Mouse (Mus musculus) limb, embryonic 10.5 days (tissue): ENCODE data around the gene Zfyve19. TPM values are rescaled to one million over a fixed set of nuclear protein-coding genes. Genes with fewer than 3 reads are reported as not detected.

Source experiments
- DNase-seq: peaks from one replicate; pipeline ENCODE4 v3.0.0-alpha.2; 2017; ENCODE audit warnings: low spot score
- H3K27ac ChIP-seq: fragments of 300-500 bp; sonication (generic); 2 replicates; pipeline ENCODE4 v1.5.1; 2016; ENCODE audit warnings: mild to moderate bottlenecking
- H3K27me3 ChIP-seq: fragments of 300-500 bp; sonication (generic); 2 replicates; pipeline ENCODE4 v1.6.1; 2016; ENCODE audit warnings: low read depth, mild to moderate bottlenecking; ENCODE audit not compliant: poor library complexity, severe bottlenecking
- H3K36me3 ChIP-seq: fragments of 300-500 bp; sonication (generic); 2 replicates; pipeline ENCODE4 v1.6.1; 2016; ENCODE audit warnings: mild to moderate bottlenecking, moderate library complexity
- H3K4me1 ChIP-seq: fragments of 300-500 bp; sonication (generic); 2 replicates; pipeline ENCODE4 v1.6.1; 2016
- H3K4me3 ChIP-seq: fragments of 300-500 bp; sonication (generic); 2 replicates; pipeline ENCODE4 v1.5.1; 2016; ENCODE audit warnings: mild to moderate bottlenecking, moderate library complexity
- H3K9me3 ChIP-seq: fragments of 300-500 bp; sonication (generic); replicated peaks from 2 replicates; pipeline ENCODE4 v1.6.1; 2016; ENCODE audit warnings: mild to moderate bottlenecking
- WGBS: fragments of 180-500 bp; shearing (Covaris S2); methylation state at CpG from one replicate; pipeline ENCODE4 v1.1.7; 2016; 5-methylcytosine and 5-hydroxymethylcytosine counted together
- polyA plus RNA-seq: library from polyadenylated mRNA; unstranded; fragments of >200 nt; fragmentation: Nextera tagmentation; extraction: Ambion mirVana; gene quantifications from 2 replicates; pipeline ENCODE4 v1.2.1, GENCODE M21; 2016

Gene Zfyve19
- polyA plus RNA-seq, 1 experiment from 2014 or later, result 64.2 TPM

DNA sequence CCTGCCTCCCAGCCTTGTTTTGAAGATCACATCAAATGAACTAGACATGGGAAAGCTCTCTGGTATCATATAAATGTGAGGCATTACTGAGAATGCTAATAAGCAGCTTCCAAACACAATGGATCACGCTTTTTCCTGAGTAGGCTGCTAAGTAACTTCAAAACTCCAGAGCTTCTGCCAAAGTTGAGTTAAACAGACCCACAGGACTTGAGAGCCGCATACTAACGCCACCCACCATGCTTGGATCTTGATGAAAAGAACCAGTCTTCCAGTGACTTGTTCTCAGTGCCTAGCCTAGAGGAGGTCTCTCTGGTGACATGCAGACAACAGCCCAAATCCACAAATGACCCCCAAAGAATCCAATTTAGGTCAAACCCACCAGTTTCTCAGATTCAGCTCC lies 9.5 kb upstream of the Zfyve19 start:
- DNase-seq, result no peak
- Histone ChIP-seq H3K27ac (peak overlapping the region; percentile 80; the same call in 1 of the 2 replicates), H3K27me3 (no peaks in the 10 kb centered on the region), H3K4me1 (peaks cover 54% of the 10 kb centered on the region), H3K9me3 (no peaks in the 10 kb centered on the region), H3K4me3 (no peak overlapping the region), H3K36me3 (no peaks in the 10 kb centered on the region)
- WGBS, result 75% methylated on average over 3 of the region's 3 CpGs

DNA sequence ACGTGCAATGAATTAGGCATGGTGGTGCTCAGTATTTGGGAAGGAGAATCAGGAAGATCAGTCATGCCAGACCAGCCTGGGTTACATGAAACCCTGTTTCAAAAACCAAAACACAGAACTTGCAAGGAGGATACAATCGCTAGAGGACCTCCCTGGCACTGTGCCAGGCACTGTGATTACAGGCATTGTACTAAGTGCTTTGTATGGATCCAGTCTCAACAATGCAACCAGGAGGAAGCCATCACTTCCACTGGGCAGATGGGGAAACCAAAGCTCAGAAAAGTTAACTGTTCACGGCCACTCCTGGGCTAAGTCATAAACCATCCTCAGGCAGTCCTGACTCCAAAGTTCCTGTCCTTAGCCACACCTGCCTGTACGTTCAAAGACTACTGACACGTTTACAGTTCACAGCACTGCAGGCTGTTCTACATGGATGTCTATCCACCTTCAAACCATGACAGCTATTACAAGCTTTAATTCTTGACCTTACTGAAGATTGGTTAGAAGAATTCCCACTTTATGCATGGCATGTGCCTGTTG lies 5.4 kb upstream of the Zfyve19 start:
- WGBS, result 86% methylated on average over 5 of the region's 5 CpGs
- Histone ChIP-seq H3K4me1 (peaks cover 27% of the 10 kb centered on the region), H3K36me3 (no peaks in the 10 kb centered on the region), H3K27ac (no peak overlapping the region), H3K4me3 (no peak overlapping the region), H3K27me3 (no peaks in the 10 kb centered on the region), H3K9me3 (no peaks in the 10 kb centered on the region)
- no peak for DNase-seq

DNA sequence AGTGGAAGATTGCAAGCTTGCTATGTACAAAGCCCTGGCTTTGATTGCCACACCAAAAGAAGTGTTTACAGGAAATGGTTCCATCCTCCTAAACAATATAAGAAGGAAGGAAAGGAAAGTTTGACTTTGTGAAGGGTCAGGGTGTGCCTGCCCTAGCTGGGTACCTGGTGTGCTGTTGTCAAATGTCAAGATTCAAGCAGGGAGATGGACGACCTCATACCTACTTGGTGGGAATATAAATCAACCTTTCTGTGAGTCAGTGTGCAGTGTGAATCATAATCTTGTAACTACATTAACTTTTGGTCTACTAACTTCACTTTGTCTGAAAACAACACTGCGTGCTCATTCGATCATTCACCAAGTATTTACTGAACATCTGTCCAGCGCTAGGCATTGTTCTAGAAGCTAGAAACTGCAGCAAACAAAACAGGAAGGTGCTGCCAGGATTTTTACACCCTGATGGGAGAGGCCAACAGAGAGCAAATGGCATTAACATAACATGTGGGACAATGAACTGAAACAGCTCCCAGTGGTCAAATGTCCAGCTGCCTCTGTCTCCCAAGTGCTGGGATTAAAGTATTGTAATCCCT lies 4.5 kb upstream of the Zfyve19 start:
- Histone ChIP-seq H3K9me3 (no peaks in the 10 kb centered on the region), H3K36me3 (no peaks in the 10 kb centered on the region), H3K27me3 (no peaks in the 10 kb centered on the region), H3K4me1 (peaks cover 18% of the 10 kb centered on the region), H3K4me3 (no peak overlapping the region), H3K27ac (no peak overlapping the region)
- 86% methylated on average over 4 of the region's 4 CpGs for WGBS
- DNase-seq, result no peak

DNA sequence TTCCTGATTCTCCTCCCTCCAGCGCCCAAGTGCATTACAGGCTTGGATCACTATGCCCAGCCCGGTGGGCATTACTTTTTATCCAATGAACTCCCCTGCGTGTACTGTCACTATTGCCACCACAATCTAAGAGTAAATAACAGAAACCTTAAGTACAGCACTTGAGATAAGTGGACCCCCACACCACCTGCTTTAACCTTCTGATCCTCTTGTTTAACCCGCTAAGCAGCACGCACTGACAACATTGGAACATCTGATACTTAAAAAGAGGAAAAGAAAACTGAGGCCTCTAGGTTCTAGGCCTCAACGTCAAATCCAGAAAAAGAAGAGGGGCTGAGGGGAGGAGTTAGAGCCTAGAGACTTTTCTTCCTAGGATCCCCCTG lies 465 bp upstream of the Zfyve19 start:
- Histone ChIP-seq H3K4me1 (peaks cover 28% of the 10 kb centered on the region), H3K4me3 (peak overlapping the region; percentile 80), H3K9me3 (no peaks in the 10 kb centered on the region), H3K36me3 (peaks cover 28% of the 10 kb centered on the region), H3K27me3 (no peaks in the 10 kb centered on the region), H3K27ac (peak overlapping the region; percentile 93)
- DNase-seq, result no peak
- 26% methylated on average over 6 of the region's 6 CpGs for WGBS

DNA sequence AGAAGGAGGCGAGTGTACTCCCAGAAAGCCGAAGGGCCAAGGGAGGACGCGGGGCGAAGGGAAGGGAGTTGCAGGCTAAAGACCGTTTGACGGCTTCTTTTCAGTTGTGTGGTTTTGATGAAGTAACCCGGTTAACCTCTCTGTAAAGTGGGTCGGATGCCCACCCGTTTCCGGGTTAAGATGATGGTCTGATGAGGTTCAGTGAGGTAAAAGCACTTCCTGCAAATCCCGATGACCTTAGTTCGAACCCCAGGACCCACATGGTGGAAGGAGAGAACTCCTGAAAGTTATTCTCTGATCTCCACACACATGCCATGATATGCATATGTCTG lies 725 bp downstream of the Zfyve19 start:
- Histone ChIP-seq H3K9me3 (no peaks in the 10 kb centered on the region), H3K4me1 (peaks cover 23% of the 10 kb centered on the region), H3K4me3 (peak overlapping the region; percentile 80), H3K27ac (peak overlapping the region; percentile 93), H3K27me3 (no peaks in the 10 kb centered on the region), H3K36me3 (peaks cover 38% of the 10 kb centered on the region)
- 2% methylated on average over 13 of the region's 13 CpGs for WGBS
- DNase-seq, result no peak

DNA sequence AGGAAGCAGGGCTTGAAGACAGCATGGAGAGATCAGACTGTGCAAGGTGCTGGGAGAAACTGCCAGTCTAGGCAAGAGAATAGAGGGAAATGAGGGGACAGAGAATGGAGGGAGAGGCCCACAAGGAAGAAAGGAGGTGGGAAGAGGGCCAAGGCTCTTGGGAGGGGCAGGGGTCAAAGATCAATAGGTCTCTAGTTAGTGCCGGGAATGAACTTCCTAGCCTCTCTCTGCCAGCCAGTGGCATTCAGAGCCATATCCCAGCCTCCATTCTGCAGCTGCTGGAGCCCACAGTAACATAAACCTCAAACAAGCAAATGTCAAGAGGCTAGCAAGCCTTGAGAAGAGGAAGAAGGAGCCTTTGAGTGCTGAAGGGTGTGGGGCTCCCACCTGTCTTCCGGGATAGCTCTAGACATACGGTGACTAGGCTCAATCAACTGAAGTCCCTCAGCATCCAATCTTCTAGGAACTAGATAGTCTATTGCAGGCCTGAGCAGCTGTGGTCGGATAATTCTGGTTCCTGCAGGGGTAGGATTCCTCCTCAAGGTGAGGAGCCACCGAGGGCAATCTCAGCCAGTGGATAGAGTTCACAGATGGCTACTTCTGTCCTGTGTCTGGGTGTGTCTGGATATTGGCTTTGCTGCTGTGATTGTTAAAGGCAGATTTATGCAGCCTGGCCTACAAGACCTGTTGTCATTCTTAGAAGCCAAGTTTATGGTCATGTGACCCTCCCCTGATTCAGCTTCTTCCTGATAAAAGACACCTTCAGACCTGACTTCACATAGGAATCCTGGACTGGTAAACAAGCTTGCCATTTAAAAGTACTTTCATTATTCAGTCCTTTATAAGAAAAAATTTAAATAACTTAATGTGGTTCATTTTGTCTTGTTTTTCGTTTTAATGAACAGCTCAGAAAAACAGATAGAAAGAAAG lies 21.6 kb downstream of the Zfyve19 start, which contains the start of gene Ppp1r14d:
TSS of gene Ppp1r14d (minus strand) at position 132 of the 930 bp plus-strand sequence.
- H3K4me1 ChIP-seq, result peaks cover 16% of the 10 kb centered on the region
- H3K36me3 ChIP-seq, result no peaks in the 10 kb centered on the region
- 74% methylated on average over 6 of the region's 6 CpGs for WGBS
- DNase-seq, result no peak
- no peak within 1 kb of the TSS for H3K4me3 ChIP-seq
- H3K9me3 ChIP-seq, result no peaks in the 10 kb centered on the region
- no peak within 1 kb of the TSS for H3K27ac ChIP-seq
- peaks cover 19% of the 10 kb centered on the region for H3K27me3 ChIP-seq

DNA sequence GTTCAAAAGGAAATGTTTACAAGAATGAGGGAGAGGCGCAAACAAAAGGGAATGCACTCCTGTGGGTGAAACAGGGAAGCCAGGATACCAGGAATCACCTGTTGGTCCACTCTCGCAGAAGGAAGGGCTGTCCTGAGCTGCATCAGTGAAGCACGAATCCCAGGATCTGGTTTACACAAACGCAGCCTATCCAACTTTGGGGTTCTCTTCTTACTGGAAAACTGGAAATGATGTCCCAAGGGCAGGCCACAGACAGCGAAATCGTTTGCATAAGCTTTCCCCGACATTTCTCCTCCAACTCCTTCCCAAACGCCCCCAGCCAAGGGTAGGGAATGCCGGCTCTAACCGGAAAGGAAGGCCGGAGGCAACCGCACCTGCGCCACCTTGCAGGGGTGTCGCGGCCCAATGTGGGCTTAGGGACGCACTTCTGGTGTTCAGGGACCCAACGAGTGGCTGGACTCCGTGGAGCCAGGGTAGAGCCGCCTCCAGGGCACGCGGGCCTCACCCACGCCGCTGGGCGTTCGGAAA lies 28.3 kb downstream of the Zfyve19 start:
- no peaks in the 10 kb centered on the region for H3K9me3 ChIP-seq
- peak overlapping the region; percentile 58 for H3K4me3 ChIP-seq
- H3K27ac ChIP-seq, result peak overlapping the region; percentile 67; the same call in 1 of the 2 replicates
- no peaks in the 10 kb centered on the region for H3K36me3 ChIP-seq
- H3K4me1 ChIP-seq, result peaks cover 15% of the 10 kb centered on the region
- no peak for DNase-seq
- peaks cover 80% of the 10 kb centered on the region for H3K27me3 ChIP-seq
- WGBS, result 6% methylated on average over 25 of the region's 25 CpGs

DNA sequence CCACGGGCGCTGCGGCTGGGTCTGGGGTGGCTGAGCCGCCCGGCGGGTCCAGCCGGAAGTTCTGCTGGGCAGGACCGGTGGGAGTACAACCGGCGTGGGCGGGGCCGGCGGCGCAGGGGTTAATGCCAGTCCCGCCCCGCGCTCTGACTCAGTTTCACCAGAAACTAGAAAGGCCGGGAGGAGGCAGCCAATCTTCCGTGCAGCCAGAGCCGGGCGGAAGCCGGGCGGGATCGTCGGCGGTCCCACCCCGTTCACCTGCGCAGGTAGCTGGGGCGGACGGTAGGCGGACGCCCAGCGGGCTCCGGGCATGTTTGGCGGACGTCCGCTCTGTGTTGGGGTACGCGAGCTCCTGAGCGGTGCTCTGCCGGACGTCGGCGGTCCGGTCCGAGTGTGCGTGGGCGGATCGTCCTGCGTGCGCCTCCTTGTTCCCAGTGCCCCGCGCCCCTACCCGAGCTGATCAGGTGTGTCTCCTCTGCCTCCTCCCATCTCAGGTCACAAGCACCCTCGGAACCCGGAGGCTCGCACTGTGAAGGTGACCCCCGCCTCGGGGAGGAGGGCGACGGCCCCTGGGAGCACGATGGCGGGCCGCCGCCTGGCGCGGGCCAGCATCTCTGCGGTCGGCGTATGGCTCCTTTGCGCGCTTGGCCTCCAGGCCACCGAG lies 28.9 kb downstream of the Zfyve19 start, which contains the start of gene Spint1:
TSS of gene Spint1 (plus strand) at position 153 of the 661 bp plus-strand sequence.
- DNase-seq, result peak; percentile 67
- H3K27me3 ChIP-seq, result peaks cover 80% of the 10 kb centered on the region
- peak within 1 kb of the TSS; percentile 67 for H3K27ac ChIP-seq
- H3K36me3 ChIP-seq, result no peaks in the 10 kb centered on the region
- H3K4me3 ChIP-seq, result peak within 1 kb of the TSS; percentile 58
- H3K4me1 ChIP-seq, result peaks cover 15% of the 10 kb centered on the region
- H3K9me3 ChIP-seq, result no peaks in the 10 kb centered on the region
- WGBS, result under 1% methylated on average over 73 of the region's 73 CpGs

DNA sequence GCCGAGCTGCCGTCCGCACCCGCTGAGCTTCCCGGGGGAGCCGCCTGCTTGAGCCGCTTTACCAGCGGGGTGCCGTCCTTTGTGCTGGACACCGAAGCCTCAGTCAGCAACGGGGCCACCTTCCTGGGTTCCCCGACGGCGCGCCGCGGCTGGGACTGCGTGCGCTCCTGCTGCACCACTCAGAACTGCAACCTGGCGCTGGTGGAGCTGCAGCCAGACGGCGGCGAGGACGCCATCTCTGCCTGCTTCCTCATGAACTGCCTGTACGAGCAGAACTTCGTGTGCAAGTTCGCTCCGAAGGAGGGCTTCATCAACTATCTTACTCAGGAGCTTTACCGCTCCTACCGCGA lies 29.4 kb downstream of the Zfyve19 start:
- Histone ChIP-seq H3K27me3 (peaks cover 80% of the 10 kb centered on the region), H3K27ac (peak overlapping the region; percentile 67), H3K9me3 (no peaks in the 10 kb centered on the region), H3K4me1 (peaks cover 15% of the 10 kb centered on the region), H3K4me3 (peak overlapping the region; percentile 58), H3K36me3 (no peaks in the 10 kb centered on the region)
- WGBS, result 3% methylated on average over 31 of the region's 31 CpGs
- no peak for DNase-seq

DNA sequence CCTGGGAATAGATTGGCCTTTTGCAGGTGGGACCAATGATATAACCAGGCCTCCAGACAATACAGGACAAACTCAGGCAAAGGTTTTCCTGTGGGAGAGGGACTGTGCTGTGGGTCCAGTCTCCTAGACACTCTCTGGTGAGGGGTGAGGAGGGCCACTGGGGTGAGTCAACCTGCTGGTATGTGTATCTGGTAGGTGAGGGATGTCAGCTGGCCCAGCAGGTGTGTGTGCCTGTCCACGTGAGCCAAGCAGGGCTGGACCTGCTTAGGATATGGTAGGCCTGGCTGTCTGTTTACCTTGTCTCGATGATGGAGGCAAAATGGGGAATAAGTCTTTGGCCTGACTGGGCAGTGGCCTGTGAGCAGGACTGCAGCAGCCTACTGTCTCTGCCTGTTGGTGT lies 30.3 kb downstream of the Zfyve19 start:
- H3K9me3 ChIP-seq, result no peaks in the 10 kb centered on the region
- H3K4me3 ChIP-seq, result no peak overlapping the region
- no peak for DNase-seq
- 69% methylated on average over 2 of the region's 2 CpGs for WGBS
- H3K36me3 ChIP-seq, result no peaks in the 10 kb centered on the region
- no peak overlapping the region for H3K27ac ChIP-seq
- peaks cover 15% of the 10 kb centered on the region for H3K4me1 ChIP-seq
- peaks cover 73% of the 10 kb centered on the region for H3K27me3 ChIP-seq

DNA sequence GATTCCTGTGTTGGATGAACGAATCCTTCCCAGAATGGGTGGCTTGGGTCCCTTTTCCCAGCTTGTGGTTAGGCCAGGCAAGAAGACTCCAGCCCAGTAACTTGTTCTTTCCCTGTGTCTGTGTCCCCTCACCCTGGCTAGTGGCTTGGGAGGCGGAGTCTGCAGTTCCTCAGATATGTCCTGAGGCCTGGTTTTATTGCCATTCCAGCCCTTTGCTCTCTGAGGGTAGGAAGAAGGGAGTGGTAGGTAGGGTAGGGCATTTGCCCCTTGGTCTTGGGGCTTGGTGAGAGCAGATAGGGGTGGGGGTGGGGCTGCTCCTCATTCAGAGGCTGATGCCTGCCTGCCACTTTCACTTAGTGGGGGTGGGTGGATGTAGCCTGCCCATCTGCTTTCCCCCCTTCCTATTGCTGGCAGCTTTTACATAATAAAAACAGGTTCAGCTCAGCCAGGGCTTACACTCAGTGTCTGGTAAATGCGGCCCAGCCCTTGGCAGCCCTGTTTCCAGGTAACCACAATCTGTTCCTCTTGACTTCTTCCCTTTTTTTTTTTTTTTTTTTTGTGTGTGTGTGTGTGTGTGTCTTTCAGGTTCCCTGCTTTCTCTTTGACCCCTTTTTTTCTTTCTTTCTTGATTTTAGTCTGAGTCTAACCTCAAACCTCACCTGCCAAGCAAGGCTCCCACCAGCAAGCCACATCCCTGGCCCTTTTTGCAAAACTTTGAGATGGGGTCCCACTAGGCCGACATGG lies 31.8 kb downstream of the Zfyve19 start:
- 43% methylated on average over 4 of the region's 4 CpGs for WGBS
- Histone ChIP-seq H3K4me1 (peaks cover 15% of the 10 kb centered on the region), H3K9me3 (no peaks in the 10 kb centered on the region), H3K27me3 (peaks cover 58% of the 10 kb centered on the region), H3K27ac (no peak overlapping the region), H3K4me3 (no peak overlapping the region), H3K36me3 (no peaks in the 10 kb centered on the region)
- DNase-seq, result no peak

DNA sequence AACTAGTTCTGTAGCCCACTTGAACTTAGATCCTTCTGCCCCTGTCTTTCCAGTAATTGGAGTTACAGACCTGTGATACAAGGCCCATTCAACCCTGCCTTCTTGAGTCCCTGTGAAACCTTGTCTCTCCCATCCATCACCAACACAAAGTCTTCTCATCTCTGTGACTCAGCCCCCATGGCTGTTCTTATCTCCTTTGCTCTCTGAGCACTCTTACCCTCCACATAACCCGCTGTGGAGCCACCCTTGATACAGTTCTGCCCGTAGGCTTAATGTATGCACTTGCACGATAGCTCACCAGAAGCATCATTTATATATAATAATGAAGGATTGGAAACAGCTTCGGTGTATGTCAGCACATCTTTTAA lies 32.4 kb downstream of the Zfyve19 start:
- Histone ChIP-seq H3K4me3 (no peak overlapping the region), H3K36me3 (no peaks in the 10 kb centered on the region), H3K27ac (no peak overlapping the region), H3K9me3 (no peaks in the 10 kb centered on the region), H3K4me1 (peaks cover 15% of the 10 kb centered on the region), H3K27me3 (peaks cover 53% of the 10 kb centered on the region)
- 90% methylated on average over 4 of the region's 4 CpGs for WGBS
- DNase-seq, result no peak
